ENCODE assay signal across 21 mouse cellular contexts in genomic region chr9:46851753-46852152, GRCm38 (mm10).
"Had no signal": no experiment of that assay in that cellular context is flagged by ENCODE, and none has a peak within 500 bp of the region (broad histone marks: within the 10 kb centered on the region; RNA-seq: fewer than 3 reads in every experiment).

No protein-coding gene starts in this region.

- H3K27ac ChIP-seq: liver, embryonic 15.5 days; lung, embryonic 15.5 days; macrophage; midbrain, embryonic 13.5 days; midbrain, embryonic 15.5 days; neural tube, embryonic 13.5 days; neural tube, embryonic 15.5 days had no signal

- DNase-seq: liver, postnatal 0 days; lung, adult 2 months; lung, postnatal 14 days; lung, postnatal 36 days; retina, postnatal 1 day; right cerebral cortex, adult 18-20 months; right cerebral cortex, postnatal 25 days; right cerebral cortex, postnatal 4 days; spleen, adult 18-20 months; thymus, adult 2 months; thymus, postnatal 25 days; thymus, postnatal 4 days had no signal

- H3K4me1 ChIP-seq: liver, embryonic 15.5 days; lung, embryonic 15.5 days; megakaryocyte, embryonic 14.5 days; neural tube, embryonic 13.5 days; neural tube, embryonic 15.5 days had no signal

- H3K36me3 ChIP-seq: liver, embryonic 15.5 days; lung, embryonic 15.5 days; midbrain, embryonic 13.5 days; midbrain, embryonic 15.5 days; neural tube, embryonic 13.5 days; neural tube, embryonic 15.5 days had no signal

- H3K4me3 ChIP-seq: liver, embryonic 15.5 days; lung, embryonic 15.5 days; megakaryocyte, embryonic 14.5 days; midbrain, embryonic 13.5 days; midbrain, embryonic 15.5 days; myocyte; neural tube, embryonic 13.5 days; neural tube, embryonic 15.5 days had no signal

- H3K27me3 ChIP-seq: liver, embryonic 15.5 days; lung, embryonic 15.5 days; megakaryocyte, embryonic 14.5 days; midbrain, embryonic 13.5 days; neural tube, embryonic 13.5 days; neural tube, embryonic 15.5 days had no signal
